Mouse (Mus musculus): ENCODE measurements around the gene Bgn.

Bgn gene

GRCm38 (mm10) chrX:73483484-73483810, at the start of gene Bgn:
Bgn (plus strand) TSS chrX:73483602.
- peak; percentile 18 for DNase-seq (ENCODE audit: low spot score)

- peak; percentile 2 for DNase-seq (ENCODE audit: low spot score)
These were observed 48.1 kb upstream of the Bgn start, which contains the start of gene Trex2 for GRCm38 (mm10) chrX:73435252-73435651. Trex2 (minus strand) TSS chrX:73435344.

DNA sequence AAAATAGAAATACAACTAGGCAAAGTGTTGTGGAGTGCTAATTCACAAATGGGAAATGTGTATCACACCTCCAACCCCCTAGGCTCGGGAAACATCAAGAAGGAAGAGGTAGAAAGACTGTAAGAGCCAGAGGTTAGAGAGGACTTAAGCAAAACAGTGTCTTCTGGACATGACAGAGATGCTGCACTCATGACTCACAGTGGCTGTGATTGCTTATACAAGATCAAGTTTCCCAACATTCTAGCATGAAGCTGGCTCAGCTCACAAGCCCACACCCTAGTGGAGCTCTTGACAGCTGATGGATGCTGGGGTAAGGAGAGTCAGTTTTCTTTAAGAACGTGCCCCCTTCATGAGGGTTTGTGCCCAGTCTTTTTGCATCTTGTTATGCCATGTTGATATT, 42.0 kb upstream of the Bgn start:
- DNase-seq (ENCODE audit: low spot score) = no peak

- DNase-seq (ENCODE audit: low spot score) = no peak
These were observed 31.5 kb upstream of the Bgn start for GRCm38 (mm10) chrX:73451949-73452348.

GRCm38 (mm10) chrX:73458877-73459392, 24.5 kb upstream of the Bgn start, which contains the start of gene Haus7:
Haus7 (minus strand) TSS chrX:73459044.
- DNase-seq (ENCODE audit: low spot score) = peak; percentile 96

GRCm38 (mm10) chrX:73460792-73461191, 22.6 kb upstream of the Bgn start:
- no peak for DNase-seq (ENCODE audit: low spot score)

- no peak for DNase-seq (ENCODE audit: low spot score)
These were observed 17.8 kb upstream of the Bgn start for GRCm38 (mm10) chrX:73465483-73466186.

DNA sequence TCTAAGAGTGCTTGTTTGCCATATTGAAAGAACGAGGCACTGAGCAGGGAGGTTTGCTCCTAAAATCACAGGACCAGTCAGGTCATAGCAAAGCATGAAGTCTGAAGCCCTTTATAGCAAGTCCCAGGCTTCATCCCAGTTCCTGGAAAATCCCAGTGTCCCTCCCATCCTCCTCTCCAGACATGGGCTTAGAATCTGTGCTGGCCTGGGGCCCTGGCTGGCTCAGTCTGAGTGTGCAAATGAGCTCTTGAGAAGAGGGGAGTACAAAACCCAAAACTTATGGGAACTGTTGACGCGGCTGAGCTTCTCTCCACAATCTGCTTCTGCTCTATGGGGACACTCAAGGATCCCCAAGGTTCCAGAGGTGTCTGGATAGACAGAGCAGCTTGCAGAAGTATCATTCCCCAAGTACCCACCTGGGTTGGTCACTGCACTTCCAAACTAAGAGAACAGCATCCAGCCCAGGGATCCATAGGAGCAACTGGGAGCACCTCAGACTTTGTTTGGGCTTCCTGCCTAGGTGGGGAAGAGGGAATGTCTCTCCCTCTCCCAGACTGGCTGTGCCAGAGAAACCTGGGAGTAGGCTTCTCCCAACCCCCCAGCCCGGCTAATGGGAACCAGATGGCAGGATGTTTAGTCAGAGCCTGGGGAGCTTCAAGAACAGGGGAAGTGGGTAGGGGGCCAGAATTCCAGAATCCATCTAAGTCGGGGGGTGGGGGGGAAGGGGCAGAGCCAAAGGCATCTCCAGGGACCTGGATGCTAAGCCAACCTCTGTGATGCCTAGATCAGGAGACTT, 15.8 kb upstream of the Bgn start:
- no peak for DNase-seq (ENCODE audit: low spot score)

DNA sequence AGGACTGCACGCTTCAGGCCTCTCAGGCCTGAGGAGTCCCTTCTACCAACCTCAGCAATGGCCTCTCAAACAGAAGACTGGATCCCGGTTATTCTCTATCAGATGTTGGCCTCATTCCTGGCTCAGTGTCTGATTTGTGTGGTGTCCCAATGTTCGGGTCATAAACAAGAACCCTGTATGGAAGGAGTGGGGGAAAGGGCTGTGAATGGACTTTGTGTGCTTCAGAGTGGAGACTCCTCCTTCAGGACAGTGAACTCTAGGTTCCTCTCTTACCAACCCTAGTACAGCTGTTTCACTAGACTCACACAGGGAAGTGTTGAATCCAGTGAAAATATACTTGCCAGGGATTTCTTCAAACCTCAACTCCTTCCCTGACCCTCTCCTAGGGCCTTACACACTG, 15.1 kb upstream of the Bgn start:
- DNase-seq (ENCODE audit: low spot score) = no peak

DNA sequence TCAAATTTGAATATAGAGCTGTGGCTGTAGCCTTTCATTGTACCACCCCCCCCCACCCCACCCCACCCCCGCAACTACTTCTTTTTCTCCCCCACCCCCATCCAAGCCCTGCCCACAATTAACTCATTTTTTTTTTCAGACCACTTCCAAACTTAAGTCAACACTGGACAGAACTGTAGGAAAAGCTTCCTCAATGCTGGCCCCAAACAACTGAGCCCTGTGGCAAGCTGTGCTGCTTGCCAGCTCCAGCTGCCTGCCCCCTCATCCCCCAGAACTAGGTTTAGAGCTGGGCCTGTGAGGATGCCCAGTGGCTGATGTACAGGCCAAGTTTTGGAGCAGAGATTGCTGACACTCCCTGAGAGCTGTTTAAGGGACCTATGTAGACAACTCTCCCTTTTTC, 14.7 kb upstream of the Bgn start:
- no peak for DNase-seq (ENCODE audit: low spot score)

DNA sequence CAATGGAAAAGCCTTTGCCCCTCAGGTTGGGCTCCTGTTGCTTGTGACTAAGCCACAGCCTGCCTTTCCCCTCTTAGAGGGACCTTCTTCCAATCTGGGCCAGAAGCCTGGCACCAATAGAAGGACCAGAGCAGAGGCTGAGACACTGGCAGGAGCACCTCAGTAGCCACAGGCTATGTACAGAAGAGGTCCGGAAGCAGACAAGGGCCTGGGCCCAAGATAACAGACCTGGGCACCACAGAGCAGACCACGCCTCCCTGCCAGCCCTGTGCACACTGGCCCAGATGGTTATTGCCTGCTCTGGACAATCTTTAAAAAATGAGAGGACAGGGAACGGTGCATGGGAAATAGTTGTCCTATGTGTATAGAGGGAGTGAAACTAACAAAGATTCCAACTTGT, 11.6 kb upstream of the Bgn start:
- no peak for DNase-seq (ENCODE audit: low spot score)

DNA sequence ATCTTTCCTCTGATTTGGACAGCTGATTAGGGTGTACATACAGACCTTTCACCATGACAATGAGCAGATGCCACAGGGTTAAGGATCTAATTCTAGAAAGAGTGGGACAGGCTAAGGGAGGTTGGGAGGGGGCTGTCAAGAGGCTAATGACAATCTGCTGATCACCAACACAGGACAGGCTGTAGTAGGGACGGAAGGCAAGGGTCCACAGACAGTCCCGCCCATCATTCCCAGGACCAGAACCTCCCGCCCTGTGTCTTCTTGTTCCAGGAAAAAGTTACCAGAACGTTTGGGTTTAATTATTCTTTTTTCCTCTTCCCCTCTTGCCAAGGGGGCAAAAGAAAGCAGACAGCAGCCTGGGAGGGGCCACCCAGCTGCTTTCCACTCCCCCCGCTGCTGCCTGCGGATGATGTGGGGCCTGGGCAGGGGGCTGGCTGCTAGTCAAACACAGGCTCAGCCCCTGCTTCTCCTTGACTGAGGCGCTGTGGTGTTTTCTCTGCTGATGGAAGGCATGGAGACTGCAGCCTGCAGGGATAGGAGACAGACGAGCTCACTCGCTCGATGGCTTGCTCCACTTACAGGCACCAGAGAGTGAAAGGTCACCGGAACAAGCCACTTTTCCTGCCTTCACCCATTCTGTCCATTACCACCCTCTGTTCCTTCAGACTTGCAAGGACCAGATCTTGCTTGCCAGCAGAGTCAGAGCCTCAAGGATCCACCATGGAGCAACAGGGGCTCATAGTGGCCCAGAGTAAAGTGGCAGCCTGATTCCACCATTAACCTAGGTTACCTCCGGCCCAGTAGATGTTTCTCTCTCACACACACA, 8.8 kb upstream of the Bgn start:
- no peak for DNase-seq (ENCODE audit: low spot score)

- no peak for DNase-seq (ENCODE audit: low spot score)
These were observed 7.6 kb upstream of the Bgn start for GRCm38 (mm10) chrX:73475658-73476256.

GRCm38 (mm10) chrX:73476621-73477020, 6.8 kb upstream of the Bgn start:
- peak; percentile 80 for DNase-seq (ENCODE audit: low spot score)

- no peak for DNase-seq (ENCODE audit: low spot score)
These were observed 5.9 kb upstream of the Bgn start for GRCm38 (mm10) chrX:73477500-73477899.

DNA sequence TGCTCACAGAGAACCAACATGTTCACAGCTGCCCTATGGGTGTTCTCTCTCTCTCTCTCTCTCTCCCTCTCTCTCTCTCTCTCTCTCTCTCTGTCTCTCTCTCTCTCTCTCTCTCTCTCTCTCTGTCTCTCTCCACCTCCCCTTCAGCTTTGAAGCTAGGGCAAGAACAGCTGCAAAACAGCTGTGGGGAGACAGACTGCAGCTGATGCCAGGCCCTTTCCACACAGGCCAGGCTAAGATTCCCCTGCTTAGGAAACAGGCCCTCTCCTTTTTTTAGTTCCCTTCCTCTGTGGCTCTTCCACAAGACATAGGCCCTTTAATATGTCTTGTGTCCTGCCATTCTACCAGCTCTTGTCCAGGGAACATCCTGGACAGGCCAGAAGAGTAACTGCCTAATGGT, 3.7 kb upstream of the Bgn start:
- DNase-seq (ENCODE audit: low spot score) = no peak

- DNase-seq (ENCODE audit: low spot score) = no peak
These were observed 3.1 kb upstream of the Bgn start for GRCm38 (mm10) chrX:73480334-73480733.

GRCm38 (mm10) chrX:73482643-73483483, 539 bp upstream of the Bgn start:
- DNase-seq (ENCODE audit: low spot score) = no peak

GRCm38 (mm10) chrX:73484076-73484475, 674 bp downstream of the Bgn start:
- no peak for DNase-seq (ENCODE audit: low spot score)

GRCm38 (mm10) chrX:73484870-73485269, 1.5 kb downstream of the Bgn start:
- no peak for DNase-seq (ENCODE audit: low spot score)

- DNase-seq (ENCODE audit: low spot score) = no peak
These were observed 3.5 kb downstream of the Bgn start for GRCm38 (mm10) chrX:73486920-73487319.

All from yolk sac, embryonic 10.5 days (tissue).